Mouse (Mus musculus) CH12.LX (cell line): ENCODE results near the gene Sctr. TPM values are rescaled to one million over a fixed set of nuclear protein-coding genes. Genes with fewer than 3 reads are reported as not detected.
A peak's percentile ranks its signal among the peaks of the same experiment; 100 is the strongest.

Experiments used
- DNase-seq: peaks from one replicate; pipeline ENCODE4 v3.0.0-alpha.2; 2013; ENCODE audit errors: extremely low read depth
- H3K27ac ChIP-seq: 2 replicates; pipeline ENCODE4 v1.5.1; 2012; ENCODE audit warnings: low read depth, mild to moderate bottlenecking, control low read depth, moderate library complexity; ENCODE audit not compliant: insufficient read depth
- H3K27me3 ChIP-seq: replicated peaks from 2 replicates; pipeline ENCODE3; 2012; ENCODE audit warnings: inconsistent platforms
- H3K36me3 ChIP-seq, 2 experiments: replicated peaks in 1 of 2; 2 replicates each; pipeline versions ENCODE3 to v1.6.1; 2012; ENCODE audit warnings: inconsistent platforms in 1 of 2, low read length in 1 of 2, mild to moderate bottlenecking in 1 of 2, mixed read lengths in 1 of 2, moderate library complexity in 1 of 2; ENCODE audit not compliant: control insufficient read depth in 1 of 2, insufficient read depth in 1 of 2
- H3K4me1 ChIP-seq, 2 experiments: 2 replicates each; pipeline ENCODE4 v1.6.1; 2012; ENCODE audit warnings: inconsistent platforms in 1 of 2, moderate library complexity in 1 of 2; ENCODE audit not compliant: insufficient read depth in 2 of 2, control insufficient read depth in 1 of 2
- H3K4me2 ChIP-seq: 2 replicates; pipeline ENCODE4 v1.6.1; 2012; ENCODE audit warnings: low read depth, mild to moderate bottlenecking, control low read depth; ENCODE audit not compliant: poor library complexity, insufficient read depth, severe bottlenecking
- H3K4me3 ChIP-seq, 3 experiments: fragments of 150-350 bp in 1 of 3; sonication (generic) in 1 of 3; replicated peaks in 1 of 3; 2 replicates each; pipeline versions ENCODE3 to v1.5.1; 2011 to 2012; ENCODE audit warnings: low read depth in 2 of 3, low read length in 2 of 3, mild to moderate bottlenecking in 2 of 3, moderate library complexity in 2 of 3, control low read depth in 1 of 3, improper control_type of control experiment in 1 of 3, inconsistent platforms in 1 of 3, mixed read lengths in 1 of 3; ENCODE audit not compliant: poor library complexity in 1 of 3
- H3K79me2 ChIP-seq: replicated peaks from 2 replicates; pipeline ENCODE4 v1.6.1; 2012; ENCODE audit warnings: mild to moderate bottlenecking, moderate library complexity; ENCODE audit not compliant: control insufficient read depth, poor library complexity, insufficient read depth, severe bottlenecking; ENCODE audit errors: extremely low read depth
- H3K9ac ChIP-seq: 2 replicates; pipeline ENCODE4 v1.6.1; 2012; ENCODE audit warnings: low read depth, mild to moderate bottlenecking, control low read depth, moderate library complexity; ENCODE audit not compliant: insufficient read depth
- H3K9me3 ChIP-seq: replicated peaks from 2 replicates; pipeline ENCODE3; 2012; ENCODE audit warnings: low read length, inconsistent platforms, mixed read lengths
- CHD1 ChIP-seq: IDR thresholded peaks from 2 replicates; pipeline ENCODE4 v1.6.1; 2012; ENCODE audit warnings: low read depth, low read length, improper control_type of control experiment, inconsistent platforms
- CHD2 ChIP-seq: IDR thresholded peaks from 2 replicates; pipeline ENCODE4 v1.6.1; 2011; ENCODE audit warnings: low read length, improper control_type of control experiment
- CTCF ChIP-seq, 2 experiments: IDR thresholded peaks in 1 of 2; conservative IDR thresholded peaks in 1 of 2; 2 replicates each; pipeline ENCODE4 v1.5.1; 2011 to 2012; ENCODE audit warnings: low read depth in 2 of 2, low read length in 2 of 2, improper control_type of control experiment in 1 of 2, inconsistent platforms in 1 of 2, mild to moderate bottlenecking in 1 of 2, moderate library complexity in 1 of 2
- E2F4 ChIP-seq: IDR thresholded peaks from 2 replicates; pipeline ENCODE4 v1.6.1; 2011; ENCODE audit warnings: low read depth, low read length, improper control_type of control experiment; ENCODE audit not compliant: insufficient replicate concordance
- ELF1 ChIP-seq: IDR thresholded peaks from 2 replicates; pipeline ENCODE4 v1.6.1; 2014; ENCODE audit warnings: low read depth, mild to moderate bottlenecking, inconsistent platforms, low read length, improper control_type of control experiment
- EP300 ChIP-seq: IDR thresholded peaks from 2 replicates; pipeline ENCODE4 v1.6.1; 2011; ENCODE audit warnings: low read length, improper control_type of control experiment
- ETS1 ChIP-seq: conservative IDR thresholded peaks from 2 replicates; pipeline ENCODE4 v1.6.1; 2012; ENCODE audit warnings: low read depth, mild to moderate bottlenecking, inconsistent platforms, low read length, improper control_type of control experiment, moderate library complexity
- GABPA ChIP-seq: IDR thresholded peaks from 2 replicates; pipeline ENCODE4 v1.6.1; 2012; ENCODE audit warnings: low read depth, low read length, improper control_type of control experiment, inconsistent platforms; ENCODE audit not compliant: insufficient replicate concordance
- HCFC1 ChIP-seq: IDR thresholded peaks from 2 replicates; pipeline ENCODE4 v1.6.1; 2012; ENCODE audit warnings: low read depth, mild to moderate bottlenecking, inconsistent platforms, low read length, improper control_type of control experiment
- IRF4 ChIP-seq: IDR thresholded peaks from 2 replicates; pipeline ENCODE4 v1.6.1; 2014; ENCODE audit warnings: low read depth, mild to moderate bottlenecking, inconsistent platforms, low read length, improper control_type of control experiment
- JUN ChIP-seq: IDR thresholded peaks from 2 replicates; pipeline ENCODE4 v1.6.1; 2011; ENCODE audit warnings: low read depth, mild to moderate bottlenecking, low read length, improper control_type of control experiment, moderate library complexity; ENCODE audit not compliant: insufficient read depth
- JUND ChIP-seq: conservative IDR thresholded peaks from 2 replicates; pipeline ENCODE4 v1.6.1; 2011; ENCODE audit warnings: low read depth, low read length, improper control_type of control experiment
- KAT2A ChIP-seq: IDR thresholded peaks from 2 replicates; pipeline ENCODE4 v1.6.1; 2012; ENCODE audit warnings: low read length, improper control_type of control experiment, inconsistent platforms; ENCODE audit not compliant: insufficient replicate concordance
- MAFK ChIP-seq: IDR thresholded peaks from 2 replicates; pipeline ENCODE4 v1.6.1; 2011; ENCODE audit warnings: low read length, improper control_type of control experiment; ENCODE audit not compliant: insufficient replicate concordance
- MAZ ChIP-seq: IDR thresholded peaks from 2 replicates; pipeline ENCODE4 v1.6.1; 2012; ENCODE audit warnings: low read depth, mild to moderate bottlenecking, inconsistent platforms, low read length, improper control_type of control experiment, moderate library complexity
- MEF2A ChIP-seq: IDR thresholded peaks from 2 replicates; pipeline ENCODE4 v1.6.1; 2014; ENCODE audit warnings: low read depth, mild to moderate bottlenecking, inconsistent platforms, low read length, improper control_type of control experiment, borderline replicate concordance
- MYC ChIP-seq: IDR thresholded peaks from 2 replicates; pipeline ENCODE4 v1.6.1; 2011; ENCODE audit warnings: low read depth, mild to moderate bottlenecking, improper control_type of control experiment, low read length
- NELFE ChIP-seq: IDR thresholded peaks from 2 replicates; pipeline ENCODE4 v1.6.1; 2011; ENCODE audit warnings: low read depth, low read length, improper control_type of control experiment
- NRF1 ChIP-seq: IDR thresholded peaks from 2 replicates; pipeline ENCODE4 v1.6.1; 2014; ENCODE audit warnings: low read depth, mild to moderate bottlenecking, inconsistent platforms, low read length, improper control_type of control experiment, moderate library complexity
- PAX5 ChIP-seq: IDR thresholded peaks from 2 replicates; pipeline ENCODE4 v1.6.1; 2012; ENCODE audit warnings: low read length, inconsistent platforms, mixed read lengths
- POLR2AphosphoS2 ChIP-seq: IDR thresholded peaks from 2 replicates; pipeline ENCODE4 v1.6.1; 2011; ENCODE audit warnings: low read depth, low read length, improper control_type of control experiment
- RAD21 ChIP-seq: IDR thresholded peaks from 2 replicates; pipeline ENCODE4 v1.6.1; 2011; ENCODE audit warnings: low read depth, mild to moderate bottlenecking, low read length, improper control_type of control experiment, moderate library complexity
- SIN3A ChIP-seq: IDR thresholded peaks from 2 replicates; pipeline ENCODE4 v1.6.1; 2012; ENCODE audit warnings: low read length, improper control_type of control experiment, inconsistent platforms
- SMC3 ChIP-seq: IDR thresholded peaks from 2 replicates; pipeline ENCODE4 v1.6.1; 2011; ENCODE audit warnings: low read depth, low read length, improper control_type of control experiment
- TBP ChIP-seq: conservative IDR thresholded peaks from 2 replicates; pipeline ENCODE4 v1.6.1; 2011; ENCODE audit warnings: low read depth, low read length, improper control_type of control experiment
- TCF12 ChIP-seq: IDR thresholded peaks from 2 replicates; pipeline ENCODE4 v1.6.1; 2014; ENCODE audit warnings: low read depth, mild to moderate bottlenecking, inconsistent platforms, low read length, improper control_type of control experiment
- UBTF ChIP-seq: IDR thresholded peaks from 2 replicates; pipeline ENCODE4 v1.6.1; 2012; ENCODE audit warnings: low read depth, mild to moderate bottlenecking, inconsistent platforms, low read length, improper control_type of control experiment, moderate library complexity
- USF1 ChIP-seq: IDR thresholded peaks from 2 replicates; pipeline ENCODE4 v1.6.1; 2014; ENCODE audit warnings: low read depth, mild to moderate bottlenecking, inconsistent platforms, low read length, improper control_type of control experiment
- USF2 ChIP-seq: conservative IDR thresholded peaks from 2 replicates; pipeline ENCODE4 v1.6.1; 2011; ENCODE audit warnings: low read depth, low read length, improper control_type of control experiment
- ZC3H11A ChIP-seq: IDR thresholded peaks from 2 replicates; pipeline ENCODE4 v1.6.1; 2012; ENCODE audit warnings: low read depth, mild to moderate bottlenecking, inconsistent platforms, low read length, improper control_type of control experiment
- ZKSCAN1 ChIP-seq: IDR thresholded peaks from 2 replicates; pipeline ENCODE4 v1.6.1; 2012; ENCODE audit warnings: low read depth, inconsistent platforms, low read length, improper control_type of control experiment, borderline replicate concordance
- ZNF384 ChIP-seq: IDR thresholded peaks from 2 replicates; pipeline ENCODE4 v1.6.1; 2012; ENCODE audit warnings: low read depth, low read length, improper control_type of control experiment, inconsistent platforms
- dilution Hi-C: fragments of 300-500 bp; cut with MboI; formaldehyde crosslinking; loops from 2 replicates; pipeline ENCODE4 v1.14.3; 2020; ENCODE audit warnings: low sequenced_read_pairs; ENCODE audit not compliant: extremely low pct_unique_long_range_greater_than_20kb, extremely low pct_ligation_motif_present
- in situ Hi-C: fragments of 300-500 bp; cut with MboI; formaldehyde crosslinking; loops from 3 replicates; pipeline ENCODE4 v1.14.3; 2019; ENCODE audit warnings: low sequenced_read_pairs, low pct_ligation_motif_present, low pct_unique_long_range_greater_than_20kb, mixed read lengths
- polyA plus RNA-seq: library from polyadenylated mRNA; unstranded; fragments of >175 nt; gene quantifications from 2 replicates; pipeline ENCODE4 v1.2.1, GENCODE M21; 2012; ENCODE audit warnings: low read depth; ENCODE audit not compliant: insufficient read length
- total RNA-seq, 2 experiments: library from RNA; depleted of rRNA; stranded (reverse); fragments of 300-350 nt in 1 of 2; fragments of >200 nt in 1 of 2; gene quantifications; 2 replicates each; pipeline ENCODE4 v1.2.3; 2012 to 2014

The Sctr gene
- total and polyA plus RNA-seq, 3 experiments: not detected

DNA sequence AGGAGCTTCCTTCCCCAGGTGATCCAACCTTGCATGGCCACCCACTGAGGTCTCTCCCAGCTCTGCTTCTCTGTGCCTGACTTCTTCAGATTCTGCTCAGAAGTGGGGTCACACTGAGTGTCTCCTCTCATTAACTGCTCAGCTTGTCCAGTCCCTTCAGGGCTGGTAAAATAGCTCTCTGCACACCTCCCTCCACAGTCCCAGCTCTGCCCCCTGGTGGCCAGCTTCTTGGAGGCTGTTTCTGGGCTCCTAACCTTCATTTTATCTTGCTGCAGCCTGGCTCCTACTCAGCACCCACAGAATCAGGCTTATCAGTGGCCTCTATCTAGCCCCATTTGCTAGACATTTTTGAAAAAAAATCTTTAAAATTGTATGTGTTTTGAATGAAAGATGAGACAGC lies 6.4 kb downstream of the Sctr start:
- in situ Hi-C loops: no loop called here
- H3K27ac ChIP-seq: no peak overlapping the region

DNA sequence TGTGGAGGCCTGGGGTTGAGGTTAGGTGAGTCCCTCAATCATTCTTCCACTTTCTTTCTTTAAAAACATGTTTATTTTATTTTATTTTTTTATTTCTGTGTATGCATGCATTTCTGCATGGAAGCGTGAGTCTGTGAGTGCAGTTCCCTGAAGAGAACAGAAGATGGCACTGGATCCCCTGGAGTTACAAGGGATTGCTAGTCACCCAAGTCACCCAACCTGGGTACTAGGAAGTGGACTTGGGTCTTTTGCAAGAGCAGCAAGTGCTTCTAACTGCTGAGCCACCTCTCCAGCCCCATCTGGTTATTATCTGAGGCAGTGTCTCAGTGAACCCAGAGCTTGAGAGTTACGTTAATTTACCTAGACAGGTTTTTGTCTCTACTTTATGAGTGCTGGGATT lies 9.5 kb downstream of the Sctr start:
- no peak overlapping the region for H3K27ac ChIP-seq
- no peak overlapping the region for H3K9ac ChIP-seq
- no peak overlapping the region for H3K4me2 ChIP-seq
- no peaks in the 10 kb centered on the region for H3K27me3 ChIP-seq
- TF ChIP-seq GABPA: no peak
- TF ChIP-seq CHD1: no peak
- no peak for TF ChIP-seq TBP
- peak; percentile 72 for TF ChIP-seq RAD21
- no peak for TF ChIP-seq E2F4
- TF ChIP-seq JUN: no peak
- no peak for TF ChIP-seq NRF1
- no peak for TF ChIP-seq MEF2A
- TF ChIP-seq POLR2AphosphoS2: no peak
- no peak for TF ChIP-seq ZC3H11A
- TF ChIP-seq UBTF: no peak
- no peak for TF ChIP-seq HCFC1
- TF ChIP-seq IRF4: no peak
- TF ChIP-seq CHD2: no peak
- TF ChIP-seq CTCF (conservative IDR thresholded peaks at IDR 0.05 in 1 of 2, IDR thresholded peaks at IDR 0.05 in 1 of 2; ENCODE audit: low read depth in 2 of 2, low read length in 2 of 2): peak; percentile 34 to 74; a peak in 2 of 4 replicates
- no peak for TF ChIP-seq JUND
- TF ChIP-seq ZKSCAN1: no peak
- no peak for TF ChIP-seq NELFE
- TF ChIP-seq MAZ: no peak
- TF ChIP-seq USF2: no peak
- TF ChIP-seq USF1: no peak
- TF ChIP-seq TCF12: no peak
- no peak for TF ChIP-seq MYC
- peak; percentile 50 for TF ChIP-seq SMC3
- TF ChIP-seq MAFK: no peak
- TF ChIP-seq ETS1: no peak
- TF ChIP-seq PAX5: no peak
- TF ChIP-seq EP300: no peak
- no peak for TF ChIP-seq KAT2A
- TF ChIP-seq ELF1: 0 out of 2 replicates have a peak, but pooled peaks have one; percentile 13
- TF ChIP-seq SIN3A: no peak
- TF ChIP-seq, all 38 proteins: peak for 4
- Histone ChIP-seq H3K79me2 (no peaks in the 10 kb centered on the region), H3K9me3 (no peaks in the 10 kb centered on the region), H3K36me3 (no peaks in the 10 kb centered on the region), H3K4me1 (peaks cover 8 to 20% of the 10 kb centered on the region in 2 experiments), H3K4me3 (no peak overlapping the region)
- DNase-seq: peak; percentile 43
- in situ Hi-C loops (no loop called here), dilution Hi-C loops (no loop called here)

More for the DNA sequence above, 6.4 kb downstream of the Sctr start:
- H3K79me2 ChIP-seq: no peaks in the 10 kb centered on the region
- no peak overlapping the region for H3K4me2 ChIP-seq
- no peaks in the 10 kb centered on the region for H3K9me3 ChIP-seq
- H3K9ac ChIP-seq: no peak overlapping the region
- H3K27me3 ChIP-seq: no peaks in the 10 kb centered on the region
- peak; percentile 62 for DNase-seq
- no peaks in the 10 kb centered on the region for H3K36me3 ChIP-seq
- dilution Hi-C loops: no loop called here
- H3K4me1 ChIP-seq: no peaks in the 10 kb centered on the region
- no peak overlapping the region for H3K4me3 ChIP-seq
- no peak for TF ChIP-seq ZNF384
- peak; percentile 66 to 86 for TF ChIP-seq CTCF (conservative IDR thresholded peaks at IDR 0.05 in 1 of 2, IDR thresholded peaks at IDR 0.05 in 1 of 2; ENCODE audit: low read depth in 2 of 2, low read length in 2 of 2)
- peak; percentile 55 for TF ChIP-seq RAD21
- TF ChIP-seq SMC3: peak; percentile 86
